Mouse (Mus musculus) layer of hippocampus, postnatal 14 days (tissue): ENCODE results near the gene Ddi2. TPM values are rescaled to one million over a fixed set of nuclear protein-coding genes. Genes with fewer than 3 reads are reported as not detected.
A peak's percentile ranks its signal among the peaks of the same experiment; 100 is the strongest.

Experiments used
- DNase-seq, 2 experiments: peaks; one replicate each; pipeline ENCODE4 v3.0.0; 2021 to 2022; ENCODE audit warnings: low spot score in 2 of 2, mixed read lengths in 1 of 2
- total RNA-seq, 2 experiments: library from RNA; stranded (reverse); gene quantifications; 2 replicates each; pipeline ENCODE4 v1.2.3; 2021

Gene Ddi2
- total RNA-seq, 2 experiments from 2014 or later, result 29.4 to 34.0 TPM

DNA sequence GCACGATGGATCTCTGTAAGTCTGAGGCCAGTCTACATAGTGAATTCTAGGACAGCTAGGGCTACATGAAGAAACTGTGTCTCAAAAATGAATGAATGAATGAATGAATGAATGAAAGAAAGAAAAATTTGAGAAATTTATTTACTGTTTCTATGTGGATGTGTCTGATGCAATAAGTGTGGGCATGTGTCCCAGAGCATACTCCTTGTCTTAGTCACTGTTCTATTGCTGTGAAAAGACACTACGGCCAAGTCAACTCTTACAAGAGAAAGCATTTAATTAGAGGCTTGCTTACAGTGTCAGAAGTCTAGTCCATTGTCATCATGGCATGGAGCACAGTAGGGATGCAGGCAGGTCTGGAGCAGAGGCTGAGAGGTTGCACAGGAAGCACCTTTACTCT, 14.2 kb downstream of the Ddi2 start:
- no peak for DNase-seq

DNA sequence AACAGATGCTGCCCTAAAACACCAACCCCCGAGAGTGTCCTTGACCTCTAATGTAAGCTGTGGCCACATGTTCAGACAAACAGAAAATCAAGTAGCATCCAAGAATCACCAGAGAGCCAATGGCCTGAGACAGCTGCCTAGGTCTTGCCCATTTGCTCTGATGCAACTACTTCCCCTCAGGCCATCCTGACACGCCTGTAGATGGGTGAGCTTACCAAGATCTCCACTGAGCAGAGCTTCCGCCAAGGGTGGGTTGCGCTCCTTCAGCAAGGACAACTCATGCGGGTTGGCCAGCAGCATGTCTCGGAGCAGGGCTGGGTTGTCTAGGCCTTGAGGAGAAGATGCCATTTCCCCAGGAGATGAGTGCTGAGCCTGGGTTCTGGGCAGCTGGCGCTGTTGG, 15.2 kb downstream of the Ddi2 start:
- DNase-seq, result no peak

- peak; percentile 75 to 89 for DNase-seq
These were observed 17.9 kb downstream of the Ddi2 start for GRCm38 (mm10) chr4:141705331-141705730.

DNA sequence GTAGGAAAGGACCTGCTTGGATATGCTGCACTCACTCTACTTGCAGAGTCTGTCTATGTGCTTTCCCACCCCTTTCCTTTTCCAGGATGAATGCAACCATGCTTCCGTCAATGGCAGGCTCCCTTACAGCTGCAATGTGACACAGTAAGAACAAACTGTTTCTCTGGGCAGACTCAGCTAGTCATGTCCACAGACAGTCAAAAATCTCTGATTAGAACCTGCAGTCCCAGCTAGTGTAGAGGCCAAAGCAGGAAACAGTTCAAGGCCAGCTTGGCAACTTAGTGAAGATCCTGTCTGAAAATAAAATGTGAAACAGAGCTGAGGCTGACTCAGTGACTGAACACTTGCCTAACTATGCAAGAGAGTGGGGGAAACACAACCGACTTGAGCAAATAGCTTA, 18.6 kb downstream of the Ddi2 start:
- no peak for DNase-seq

DNA sequence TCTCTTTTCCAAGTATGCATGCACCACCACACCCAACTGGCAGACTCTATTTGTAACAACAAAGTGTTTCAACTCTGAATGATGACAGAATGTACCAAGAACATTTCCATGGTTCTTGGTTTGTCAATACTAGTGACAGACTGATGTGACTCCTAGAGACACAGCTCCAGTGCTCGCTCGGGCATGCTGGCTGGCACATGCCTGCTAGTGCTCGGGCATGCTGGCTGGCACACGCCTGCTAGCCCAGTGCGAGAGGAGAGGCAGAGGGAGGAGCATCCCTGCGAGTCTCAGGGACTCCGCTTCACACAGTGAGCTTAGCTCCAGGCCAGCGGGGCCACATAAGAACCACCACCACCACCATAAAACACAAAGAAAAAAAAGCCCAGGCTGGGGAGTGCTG, 28.5 kb downstream of the Ddi2 start:
- DNase-seq, result no peak

DNA sequence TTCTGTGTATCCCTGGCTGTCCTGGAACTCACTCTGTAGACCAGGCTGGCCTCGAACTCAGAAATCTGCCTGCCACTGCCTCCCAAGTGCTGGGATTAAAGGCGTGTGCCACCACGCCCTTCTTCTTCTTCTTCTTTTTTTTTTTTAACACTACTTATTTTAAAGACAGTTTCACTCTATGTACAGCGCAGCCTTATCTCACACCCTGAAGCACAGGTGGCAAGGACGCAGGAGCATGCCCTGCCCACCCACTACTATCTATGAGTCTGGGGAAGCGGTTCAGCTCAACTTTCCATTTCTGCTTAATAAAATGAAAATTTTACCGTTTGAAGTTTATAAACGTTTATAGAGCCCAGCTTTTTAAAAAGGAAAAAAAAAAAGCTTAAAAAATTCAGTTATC, 34.7 kb downstream of the Ddi2 start:
- no peak for DNase-seq

DNA sequence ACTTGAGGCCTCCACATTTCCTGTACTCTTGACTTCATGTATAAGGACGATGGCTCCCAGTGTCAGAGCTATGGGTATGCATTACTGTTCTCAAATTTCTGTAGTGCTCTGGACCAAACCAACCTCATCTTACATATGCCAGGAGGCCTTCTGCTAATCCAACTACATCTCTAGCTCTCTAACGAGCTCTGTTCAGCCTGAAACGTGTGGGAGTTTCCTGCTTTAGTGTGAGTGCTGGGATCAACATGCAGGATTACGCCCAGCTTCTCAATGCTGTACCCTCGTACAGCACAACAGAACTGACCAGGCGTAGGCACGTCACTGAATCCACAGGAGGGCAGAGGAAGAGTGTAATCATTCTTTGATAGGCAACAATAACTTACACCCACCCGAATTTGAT, 36.7 kb downstream of the Ddi2 start:
- no peak for DNase-seq

GRCm38 (mm10) chr4:141686093-141686492, 37.1 kb downstream of the Ddi2 start:
- DNase-seq, result no peak

GRCm38 (mm10) chr4:141685499-141685898, 37.7 kb downstream of the Ddi2 start, which contains the start of gene Rsc1a1:
TSS of gene Rsc1a1 (minus strand) at chr4:141685599.
- DNase-seq, result no peak

DNA sequence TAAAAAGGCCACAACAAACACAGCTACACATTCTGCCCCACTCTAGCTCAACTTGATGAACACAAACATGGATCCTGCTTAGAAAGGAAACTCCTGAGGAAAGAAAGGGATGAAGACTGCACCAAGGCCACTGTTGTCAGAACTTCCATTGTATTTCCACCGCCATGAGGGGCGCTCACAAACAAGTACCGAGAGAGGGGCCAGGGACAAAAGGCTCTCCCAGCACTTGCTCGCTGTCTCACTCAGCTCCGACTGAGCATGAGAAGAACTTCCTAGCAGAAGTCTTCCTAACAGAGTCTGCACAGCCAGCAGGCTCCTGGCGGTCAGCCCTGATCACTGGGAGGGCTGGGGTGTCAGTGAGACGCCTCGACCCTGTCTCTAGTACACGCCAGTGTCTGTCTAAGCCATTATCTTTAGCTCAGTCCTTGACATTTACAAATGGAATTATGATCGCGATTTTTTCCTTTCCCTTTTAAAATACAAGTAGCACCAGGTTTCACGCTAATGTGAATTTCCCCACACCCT, 40.5 kb downstream of the Ddi2 start:
- DNase-seq, result no peak

DNA sequence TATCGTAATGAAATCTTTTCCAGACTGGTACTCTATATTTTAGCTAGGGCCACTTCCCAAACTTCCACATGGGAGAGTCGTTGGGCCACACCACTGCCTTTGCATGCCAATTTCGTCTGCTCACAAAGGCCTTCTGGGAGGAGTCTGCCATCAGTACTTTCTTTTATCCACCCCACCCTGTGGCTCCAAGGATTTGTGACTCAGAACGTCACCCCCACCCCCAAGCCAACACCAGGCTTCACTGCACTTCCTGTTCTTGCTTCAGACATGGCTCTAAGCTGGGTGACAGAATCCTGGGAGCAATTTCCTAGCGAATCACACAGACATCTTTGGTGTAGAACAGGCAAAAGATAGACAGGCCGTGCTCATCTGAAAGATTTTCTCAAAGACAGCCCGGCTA, 41.5 kb downstream of the Ddi2 start:
- DNase-seq, result no peak

- no peak for DNase-seq
These were observed 42.3 kb downstream of the Ddi2 start for GRCm38 (mm10) chr4:141680892-141681291.

- no peak for DNase-seq
These were observed 44.2 kb downstream of the Ddi2 start for GRCm38 (mm10) chr4:141679016-141679415.

- DNase-seq, result no peak
These were observed 46.7 kb downstream of the Ddi2 start for GRCm38 (mm10) chr4:141676462-141676979.

GRCm38 (mm10) chr4:141672325-141672724, 50.9 kb downstream of the Ddi2 start:
- DNase-seq, result no peak

DNA sequence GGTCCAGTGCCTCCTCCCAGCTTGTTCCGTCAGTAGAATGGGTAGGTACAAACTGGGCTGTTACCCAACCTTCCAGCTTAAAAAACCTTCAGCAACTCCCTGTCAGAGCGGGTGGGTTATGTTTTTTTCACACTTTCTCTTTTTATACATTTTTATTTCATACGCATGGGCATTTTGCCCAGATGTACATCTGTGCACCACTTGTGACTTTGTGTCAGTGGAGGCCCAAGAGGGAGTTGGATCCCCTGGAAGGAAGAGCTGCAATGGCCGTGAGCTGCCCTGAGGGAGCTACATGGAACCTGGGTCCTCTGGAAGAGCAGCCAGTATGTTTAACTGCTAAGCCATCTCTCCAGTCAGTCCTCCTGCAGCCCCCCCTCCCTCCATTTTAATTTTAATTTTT, 51.8 kb downstream of the Ddi2 start:
- DNase-seq, result no peak

GRCm38 (mm10) chr4:141669898-141670712, 53.1 kb downstream of the Ddi2 start:
- DNase-seq, result no peak

DNA sequence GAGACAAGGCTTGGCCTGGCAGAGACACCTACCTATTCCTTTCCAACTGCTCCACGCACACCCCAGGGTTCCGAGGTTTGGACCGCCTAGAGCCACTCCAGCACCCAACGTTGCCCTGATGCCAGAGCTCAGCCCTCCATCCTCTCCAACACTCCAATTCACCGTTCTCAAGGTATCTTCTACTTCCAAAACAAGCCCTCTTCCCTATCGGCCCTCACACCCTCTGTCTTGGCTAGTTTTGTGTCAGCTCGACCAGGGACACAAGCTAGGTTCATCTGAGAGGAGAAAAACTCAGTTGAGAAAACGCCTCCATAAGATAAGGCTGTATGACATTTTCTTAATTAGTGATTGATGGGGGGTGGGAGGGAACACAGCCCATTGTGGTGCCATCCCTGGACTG, 58.4 kb downstream of the Ddi2 start, which contains the start of gene Plekhm2:
Plekhm2 (minus strand) TSS at position 101 of the 400 bp plus-strand sequence.
- DNase-seq, result no peak

GRCm38 (mm10) chr4:141664011-141664745, 59.0 kb downstream of the Ddi2 start:
- DNase-seq, result peak; percentile 68 to 71

GRCm38 (mm10) chr4:141663122-141663931, 59.9 kb downstream of the Ddi2 start:
- peak in 1 of 2 experiments; percentile 48 for DNase-seq

DNA sequence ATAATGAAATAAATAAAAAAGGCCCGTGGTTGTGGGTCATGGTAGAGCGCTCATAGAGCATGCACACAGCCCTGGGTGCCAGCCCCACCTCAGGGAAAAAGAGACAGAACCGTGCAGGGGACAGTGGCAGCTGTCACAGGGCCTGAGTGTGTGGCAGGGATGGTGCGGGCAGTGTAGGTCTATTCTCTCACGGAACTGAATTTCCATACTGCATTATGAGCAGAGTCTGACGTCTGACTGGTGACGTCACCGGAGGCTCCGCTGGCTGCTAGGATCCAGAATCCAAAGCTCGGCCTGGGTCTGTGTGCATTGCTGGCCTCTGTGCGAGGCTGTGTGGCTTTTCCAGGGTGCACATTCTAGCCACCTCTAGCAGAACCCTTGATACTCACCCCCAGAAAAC, 62.3 kb downstream of the Ddi2 start:
- DNase-seq, result no peak
